Mouse (Mus musculus) hindbrain, postnatal 0 days (tissue): ENCODE measurements around the gene Dlk2. TPM values are rescaled to one million over a fixed set of nuclear protein-coding genes. Genes with fewer than 3 reads are reported as not detected.

Source experiments
- ATAC-seq: fragments of 200-750 bp; cut with Nextera tagmentation; 2 replicates; pipeline ENCODE4 v1.8.0; 2017; ENCODE audit warnings: mild to moderate bottlenecking, moderate TSS enrichment, moderate library complexity
- DNase-seq: peaks from one replicate; pipeline ENCODE4 v3.0.0-alpha.2; 2015; ENCODE audit warnings: low spot score
- H3K27ac ChIP-seq: fragments of 300-500 bp; sonication (generic); 2 replicates; pipeline ENCODE4 v1.5.1; 2014; ENCODE audit warnings: mild to moderate bottlenecking
- H3K27me3 ChIP-seq: fragments of 300-500 bp; sonication (generic); 2 replicates; pipeline ENCODE4 v1.6.1; 2014; ENCODE audit warnings: low read length, mixed read lengths; ENCODE audit not compliant: insufficient read depth
- H3K36me3 ChIP-seq: fragments of 300-500 bp; sonication (generic); 2 replicates; pipeline ENCODE4 v1.6.1; 2014; ENCODE audit warnings: low read length, mixed read lengths; ENCODE audit not compliant: insufficient read depth
- H3K4me1 ChIP-seq: fragments of 300-500 bp; sonication (generic); 2 replicates; pipeline ENCODE4 v1.6.1; 2014; ENCODE audit warnings: antibody characterized with exemption, low read length, mixed read lengths; ENCODE audit not compliant: insufficient read depth
- H3K4me2 ChIP-seq: fragments of 300-500 bp; sonication (generic); 2 replicates; pipeline ENCODE4 v1.6.1; 2014; ENCODE audit warnings: low read depth, mild to moderate bottlenecking, low read length, moderate library complexity, mixed read lengths
- H3K4me3 ChIP-seq: fragments of 300-500 bp; sonication (generic); 2 replicates; pipeline ENCODE4 v1.5.1; 2014; ENCODE audit warnings: low read length
- H3K9ac ChIP-seq: fragments of 300-500 bp; sonication (generic); replicated peaks from 2 replicates; pipeline ENCODE4 v1.6.1; 2014; ENCODE audit warnings: mild to moderate bottlenecking, low read length, moderate library complexity, mixed read lengths
- H3K9me3 ChIP-seq: fragments of 300-500 bp; sonication (generic); 2 replicates; pipeline ENCODE4 v1.6.1; 2016; ENCODE audit warnings: low read length, mixed read lengths
- CTCF ChIP-seq: IDR thresholded peaks from 2 replicates; pipeline ENCODE4 v1.5.1; 2016; ENCODE audit warnings: antibody characterized with exemption, control low read depth, low read depth
- WGBS: fragments of 180-500 bp; shearing (Covaris S2); extraction: QIAGEN DNeasy Blood & Tissue Kit; methylation state at CpG from one replicate; pipeline ENCODE4 v1.1.7; 2014; 5-methylcytosine and 5-hydroxymethylcytosine counted together
- polyA plus RNA-seq: library from polyadenylated mRNA; unstranded; fragments of >200 nt; fragmentation: Nextera tagmentation; extraction: Ambion mirVana; gene quantifications from 2 replicates; pipeline ENCODE4 v1.2.1, GENCODE M21; 2015
- total RNA-seq: library from RNA; depleted of rRNA; stranded (reverse); fragments of >200 nt; gene quantifications from 2 replicates; pipeline ENCODE4 v1.2.3, GENCODE M21; 2014; rRNA removed

Dlk2 gene
- total and polyA plus RNA-seq, 2 experiments from 2014 or later = 23.9 to 67.7 TPM

- 69% methylated on average over 6 of the region's 6 CpGs for WGBS
- H3K4me3 ChIP-seq = peak overlapping the region; percentile 62
- H3K27me3 ChIP-seq = no peaks in the 10 kb centered on the region
Measured at GRCm38 (mm10) chr17:46328723-46329122, 31.5 kb downstream of the Dlk2 start.

DNA sequence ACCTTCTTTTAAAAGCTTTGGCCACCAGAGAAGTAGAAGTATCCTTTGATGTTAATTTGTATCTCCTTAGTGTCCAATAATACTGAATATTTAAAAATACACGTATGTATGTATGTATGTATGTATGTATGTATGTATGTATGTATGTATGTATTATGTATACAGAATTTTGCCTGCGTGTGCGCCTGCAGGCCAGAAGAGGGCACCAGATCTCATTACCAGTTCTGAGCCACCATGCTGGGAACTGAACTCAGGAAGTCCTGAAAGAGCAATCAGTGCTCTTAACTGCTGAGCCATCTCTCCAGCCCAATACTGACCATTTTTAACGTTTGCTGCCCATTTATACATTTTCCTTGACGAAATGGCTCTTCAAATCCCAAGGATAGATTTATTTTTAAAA lies 39.3 kb downstream of the Dlk2 start:
- H3K4me3 ChIP-seq = no peak overlapping the region
- H3K36me3 ChIP-seq = no peaks in the 10 kb centered on the region
- H3K4me2 ChIP-seq = no peak overlapping the region
- H3K27ac ChIP-seq = no peak overlapping the region
- TF ChIP-seq CTCF = peak; percentile 61
- peak; percentile 39 for DNase-seq
- no peak overlapping the region for H3K9ac ChIP-seq
- H3K9me3 ChIP-seq = no peaks in the 10 kb centered on the region
- no peaks in the 10 kb centered on the region for H3K4me1 ChIP-seq
- H3K27me3 ChIP-seq = no peaks in the 10 kb centered on the region
- 28% methylated on average over 5 of the region's 5 CpGs for WGBS
- no peak for ATAC-seq

More at GRCm38 (mm10) chr17:46328723-46329122, 31.5 kb downstream of the Dlk2 start:
- no peak for TF ChIP-seq CTCF
- H3K36me3 ChIP-seq = no peaks in the 10 kb centered on the region
- DNase-seq (peak; percentile 5), ATAC-seq (no peak)
- no peaks in the 10 kb centered on the region for H3K9me3 ChIP-seq
- H3K9ac ChIP-seq = peak overlapping the region; percentile 68; the same call in 1 of the 2 replicates
- no peak overlapping the region for H3K27ac ChIP-seq
- peak overlapping the region; percentile 76 for H3K4me2 ChIP-seq
- H3K4me1 ChIP-seq = no peaks in the 10 kb centered on the region

GRCm38 (mm10) chr17:46341208-46341607 lies 44.0 kb downstream of the Dlk2 start:
- ATAC-seq (no peak), DNase-seq (no peak)
- Histone ChIP-seq H3K4me1 (no peaks in the 10 kb centered on the region), H3K9ac (no peak overlapping the region), H3K9me3 (no peaks in the 10 kb centered on the region; the same call in 1 of the 2 replicates), H3K4me3 (no peak overlapping the region), H3K27me3 (no peaks in the 10 kb centered on the region), H3K27ac (no peak overlapping the region), H3K4me2 (no peak overlapping the region), H3K36me3 (no peaks in the 10 kb centered on the region)
- TF ChIP-seq CTCF = no peak
- 83% methylated on average over 7 of the region's 7 CpGs for WGBS

DNA sequence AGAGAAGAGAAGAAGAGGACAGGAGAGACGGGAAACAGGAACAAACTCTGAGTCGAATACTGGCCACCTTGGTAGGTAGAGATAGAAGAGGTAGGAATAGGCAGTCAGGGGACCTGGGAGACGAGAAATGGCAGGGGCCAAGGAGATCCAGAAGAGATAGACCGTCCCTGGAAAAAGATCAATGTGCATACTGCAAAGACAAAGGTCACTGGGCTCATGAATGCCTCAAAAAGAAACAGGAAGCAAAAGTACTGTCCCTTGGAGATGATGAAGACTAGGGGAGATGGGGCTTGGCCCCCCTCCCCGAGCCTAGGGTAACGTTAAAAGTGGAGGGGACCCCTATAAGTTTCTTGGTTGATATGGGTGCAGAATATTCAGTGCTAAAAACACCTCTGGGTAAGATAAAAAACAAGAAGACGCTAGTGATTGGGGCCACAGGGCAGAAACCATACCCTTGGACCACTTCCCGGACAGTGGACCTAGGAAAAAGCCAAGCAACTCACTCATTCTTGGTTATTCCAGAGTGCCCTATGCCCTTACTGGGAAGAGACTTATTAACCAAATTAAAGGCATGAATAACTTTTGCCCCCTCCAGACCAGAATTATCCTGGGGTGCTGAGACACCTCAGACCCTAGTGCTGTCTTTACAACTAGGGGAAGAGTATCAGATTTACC lies 53.9 kb downstream of the Dlk2 start:
- no peak for TF ChIP-seq CTCF
- H3K4me1 ChIP-seq = no peaks in the 10 kb centered on the region
- no peak for DNase-seq
- no peak overlapping the region for H3K9ac ChIP-seq
- no peak for ATAC-seq
- H3K4me3 ChIP-seq = no peak overlapping the region
- H3K27me3 ChIP-seq = no peaks in the 10 kb centered on the region
- H3K9me3 ChIP-seq = 0 out of 2 replicates have a peak, but pooled peaks cover 2% of the 10 kb centered on the region
- 85% methylated on average over 8 of the region's 8 CpGs for WGBS
- H3K27ac ChIP-seq = no peak overlapping the region
- no peaks in the 10 kb centered on the region for H3K36me3 ChIP-seq
- H3K4me2 ChIP-seq = no peak overlapping the region

Other genes with a start within 250 kb of the Dlk2 start
- 62.8 and 67.1 TPM in 2 replicates for gene Mrps18a, start 186.4 kb upstream of the Dlk2 start, total RNA-seq
- gene Mrps18a, start 186.4 kb upstream of the Dlk2 start, polyA plus RNA-seq = 165 and 169 TPM in 2 replicates
- 50.7 and 54.3 TPM in 2 replicates for gene Rsph9, start 153.2 kb upstream of the Dlk2 start, total RNA-seq
- gene Rsph9, start 153.2 kb upstream of the Dlk2 start, polyA plus RNA-seq = 74.7 and 80.0 TPM in 2 replicates
- gene Mad2l1bp, start 143.9 kb upstream of the Dlk2 start, total RNA-seq = 10.2 and 16.2 TPM in 2 replicates
- 17.2 and 17.5 TPM in 2 replicates for gene Mad2l1bp, start 143.9 kb upstream of the Dlk2 start, polyA plus RNA-seq
- gene Gtpbp2, start 136.4 kb upstream of the Dlk2 start, total RNA-seq = 68.0 and 94.8 TPM in 2 replicates
- 25.8 and 27.9 TPM in 2 replicates for gene Gtpbp2, start 136.4 kb upstream of the Dlk2 start, polyA plus RNA-seq
- 9.7 and 10.5 TPM in 2 replicates for gene Polh, start 94.8 kb upstream of the Dlk2 start, total RNA-seq
- gene Polh, start 94.8 kb upstream of the Dlk2 start, polyA plus RNA-seq = 4.7 and 5.5 TPM in 2 replicates
- gene Xpo5, start 94.6 kb upstream of the Dlk2 start, total RNA-seq = 54.5 and 56.9 TPM in 2 replicates
- 23.8 and 23.9 TPM in 2 replicates for gene Xpo5, start 94.6 kb upstream of the Dlk2 start, polyA plus RNA-seq
- gene Polr1c, start 49.4 kb upstream of the Dlk2 start, total RNA-seq = 45.9 and 61.1 TPM in 2 replicates
- 58.7 and 61.7 TPM in 2 replicates for gene Polr1c, start 49.4 kb upstream of the Dlk2 start, polyA plus RNA-seq
- gene Yipf3, start 49.3 kb upstream of the Dlk2 start, total RNA-seq = 22.2 and 26.9 TPM in 2 replicates
- gene Yipf3, start 49.3 kb upstream of the Dlk2 start, polyA plus RNA-seq = 78.7 and 85.4 TPM in 2 replicates
- gene Lrrc73, start 43.9 kb upstream of the Dlk2 start, total RNA-seq = 48.2 and 54.5 TPM in 2 replicates
- 27.2 and 28.0 TPM in 2 replicates for gene Lrrc73, start 43.9 kb upstream of the Dlk2 start, polyA plus RNA-seq
- 30.7 and 43.3 TPM in 2 replicates for gene Tjap1, start 14.4 kb upstream of the Dlk2 start, total RNA-seq
- 19.5 and 19.9 TPM in 2 replicates for gene Tjap1, start 14.4 kb upstream of the Dlk2 start, polyA plus RNA-seq
- 12.8 and 16.4 TPM in 2 replicates for gene Abcc10, start 30.9 kb downstream of the Dlk2 start, total RNA-seq
- 6.6 and 7.3 TPM in 2 replicates for gene Abcc10, start 30.9 kb downstream of the Dlk2 start, polyA plus RNA-seq
- gene Zfp318, start 86.3 kb downstream of the Dlk2 start, total RNA-seq = 20.1 and 24.5 TPM in 2 replicates
- gene Zfp318, start 86.3 kb downstream of the Dlk2 start, polyA plus RNA-seq = 22.9 and 23.2 TPM in 2 replicates
- gene Crip3, start 131.5 kb downstream of the Dlk2 start, total RNA-seq = 1.4 and 4.0 TPM in 2 replicates
- gene Crip3, start 131.5 kb downstream of the Dlk2 start, polyA plus RNA-seq = 1.6 and 1.7 TPM in 2 replicates
- not detected in 2 replicates for gene Slc22a7, start 141.0 kb downstream of the Dlk2 start, total RNA-seq
- 0.13 TPM in 1 of 2 replicates, not detected in the other for gene Slc22a7, start 141.0 kb downstream of the Dlk2 start, polyA plus RNA-seq
- gene Ttbk1, start 190.3 kb downstream of the Dlk2 start, total RNA-seq = 46.5 and 53.4 TPM in 2 replicates
- 6.3 and 6.5 TPM in 2 replicates for gene Ttbk1, start 190.3 kb downstream of the Dlk2 start, polyA plus RNA-seq
- gene Dnph1, start 199.3 kb downstream of the Dlk2 start, total RNA-seq = 8.9 and 9.9 TPM in 2 replicates
- 19.2 and 23.4 TPM in 2 replicates for gene Dnph1, start 199.3 kb downstream of the Dlk2 start, polyA plus RNA-seq
- 55.3 and 58.2 TPM in 2 replicates for gene Cul9, start 249.0 kb downstream of the Dlk2 start, total RNA-seq
- 12.2 and 14.4 TPM in 2 replicates for gene Cul9, start 249.0 kb downstream of the Dlk2 start, polyA plus RNA-seq